Mouse (Mus musculus) frontal cortex, postnatal 14 days (tissue): ENCODE results near the gene Gm6793.

Source experiments
- DNase-seq, 2 experiments: peaks; one replicate each; pipeline ENCODE4 v3.0.0; 2022; ENCODE audit warnings: low spot score in 2 of 2

Gm6793 gene

GRCm38 (mm10) chr8:112014936-112015335, at the start of gene Gm6793:
Gm6793 (minus strand) TSS chr8:112015036.
- DNase-seq, result no peak

GRCm38 (mm10) chr8:112061372-112061771, 46.5 kb upstream of the Gm6793 start:
- no peak for DNase-seq

DNA sequence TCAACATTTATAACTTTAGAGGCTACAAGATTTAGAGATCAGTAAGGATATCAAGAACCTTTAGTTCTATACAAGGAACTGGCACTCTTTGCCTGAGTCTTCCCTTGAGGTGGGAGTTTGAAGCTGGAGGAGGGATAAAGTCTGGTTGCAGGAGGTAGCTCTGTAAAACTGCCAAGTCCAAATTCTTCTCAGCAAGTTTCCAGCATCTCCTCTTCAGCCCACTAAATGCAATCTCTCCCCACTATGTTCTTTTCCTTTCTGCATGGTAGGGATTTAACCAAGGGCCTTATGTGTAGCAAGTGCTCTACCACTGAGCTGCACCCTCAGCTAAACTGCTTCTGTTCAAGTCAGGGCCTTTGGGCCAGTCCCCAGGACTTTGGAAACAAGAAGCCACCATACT, 39.6 kb upstream of the Gm6793 start:
- no peak for DNase-seq

DNA sequence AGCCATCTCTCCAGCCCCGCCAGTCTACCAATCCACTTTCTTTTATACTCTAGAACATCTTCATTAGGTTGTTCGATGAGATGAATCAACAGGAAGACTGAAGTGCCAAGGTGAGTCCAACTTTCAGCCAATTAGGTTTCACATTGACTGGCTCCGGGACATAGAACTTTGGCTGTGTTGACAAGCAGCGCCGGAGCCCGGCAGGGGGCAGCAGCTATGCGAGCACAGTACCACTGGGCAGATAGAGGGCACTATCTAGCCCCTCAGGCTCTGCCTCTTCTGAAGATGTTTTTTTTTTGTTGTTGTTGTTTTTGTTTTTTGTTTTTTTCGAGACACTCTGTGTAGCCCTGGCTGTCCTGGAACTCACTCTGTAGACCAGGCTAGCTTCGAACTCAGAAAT, 36.7 kb upstream of the Gm6793 start:
- DNase-seq, result no peak

DNA sequence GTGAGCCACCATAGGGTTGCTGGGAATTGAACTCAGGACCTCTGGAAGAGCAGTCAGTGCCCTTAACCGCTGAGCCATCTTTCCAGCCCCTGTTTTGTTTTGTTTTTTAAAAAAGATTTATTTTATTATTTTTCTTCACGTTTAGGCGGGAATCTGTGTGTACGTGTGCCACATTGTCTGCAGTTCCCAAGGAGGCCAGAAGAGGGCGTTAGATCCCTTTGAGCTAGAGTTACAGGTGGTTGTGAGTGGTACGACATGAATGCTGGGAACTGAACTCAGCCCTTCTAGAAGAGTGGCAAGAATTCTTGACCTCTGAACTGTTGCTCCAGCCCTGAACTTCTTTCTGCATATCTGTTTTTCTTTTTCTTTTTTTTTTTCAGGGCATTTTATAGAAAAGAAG, 35.1 kb upstream of the Gm6793 start:
- no peak for DNase-seq

DNA sequence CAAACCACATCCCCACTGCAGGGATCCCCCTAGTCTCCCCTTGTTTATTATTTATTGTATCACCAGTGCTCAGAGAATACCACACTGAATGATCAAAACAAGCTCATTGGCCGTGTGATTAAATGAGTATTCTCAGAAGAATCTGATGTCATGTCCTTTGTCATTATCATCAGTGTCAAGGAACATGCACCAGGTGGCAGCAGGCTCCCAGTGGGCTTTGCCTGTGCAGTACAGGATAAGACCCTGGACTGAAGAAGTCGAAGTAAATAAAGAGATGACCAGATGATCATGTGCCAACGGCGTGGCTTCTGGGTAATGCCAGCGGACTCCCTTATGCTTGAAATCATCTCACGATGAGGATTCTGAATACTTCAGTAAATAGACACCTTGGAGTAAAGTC, 33.5 kb upstream of the Gm6793 start:
- DNase-seq, result no peak

DNA sequence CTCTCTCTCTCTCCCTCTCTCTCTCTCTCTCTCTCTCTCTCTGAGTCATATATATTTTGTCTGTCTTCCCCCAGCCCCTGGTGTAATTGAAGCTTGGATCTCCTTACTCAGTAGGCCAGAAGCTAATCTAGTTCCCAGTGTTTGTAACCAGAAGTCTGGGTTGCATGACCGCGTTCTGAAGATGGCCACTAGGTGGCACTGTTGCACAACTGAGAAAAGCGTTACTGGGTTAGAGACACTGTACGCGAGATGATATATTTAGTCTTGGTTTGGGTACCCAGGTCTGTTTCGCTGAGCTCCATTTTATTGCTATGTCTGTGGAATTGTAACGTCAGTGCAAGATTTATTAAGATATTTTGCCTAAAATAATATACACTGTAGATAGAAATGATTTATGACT, 31.1 kb upstream of the Gm6793 start:
- DNase-seq, result peak; percentile 70 to 87

GRCm38 (mm10) chr8:112045182-112045581, 30.3 kb upstream of the Gm6793 start:
- no peak for DNase-seq

- DNase-seq, result no peak
These were observed 22.7 kb upstream of the Gm6793 start for GRCm38 (mm10) chr8:112037521-112037920.

GRCm38 (mm10) chr8:112034603-112035002, 19.8 kb upstream of the Gm6793 start:
- no peak for DNase-seq

DNA sequence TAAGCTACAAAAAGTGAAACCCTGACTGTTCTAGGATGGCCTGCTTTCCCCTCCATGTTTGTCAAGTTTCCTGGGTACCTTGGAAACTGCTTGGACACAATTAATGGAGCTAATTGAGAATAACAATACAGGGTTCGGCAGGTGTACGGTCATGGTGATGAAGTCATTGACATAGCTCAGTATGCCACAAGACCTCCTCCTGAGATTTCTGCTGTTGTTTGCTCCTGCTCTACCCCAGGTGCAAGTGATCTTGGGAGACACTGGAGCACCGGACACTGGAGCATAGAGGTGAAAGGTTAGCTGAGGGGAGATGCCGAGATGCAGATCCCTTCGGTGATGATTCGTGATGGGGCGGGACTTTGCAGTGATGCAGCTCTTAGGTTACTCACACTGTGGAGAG, 18.2 kb upstream of the Gm6793 start:
- DNase-seq, result no peak

- no peak for DNase-seq
These were observed 15.8 kb upstream of the Gm6793 start for GRCm38 (mm10) chr8:112030663-112031062.

GRCm38 (mm10) chr8:112029455-112029854, 14.6 kb upstream of the Gm6793 start:
- DNase-seq, result no peak

GRCm38 (mm10) chr8:112011816-112012242, 3.0 kb downstream of the Gm6793 start:
- no peak for DNase-seq

GRCm38 (mm10) chr8:112010997-112011815, 3.6 kb downstream of the Gm6793 start, which contains the start of the genes Kars and Terf2ip:
Kars (minus strand) TSS chr8:112011323.
Terf2ip (plus strand) TSS chr8:112011398.
- peak; percentile 87 for DNase-seq

GRCm38 (mm10) chr8:112009558-112009957, 5.3 kb downstream of the Gm6793 start:
- DNase-seq, result no peak

- no peak for DNase-seq
These were observed 7.2 kb downstream of the Gm6793 start for GRCm38 (mm10) chr8:112007669-112008068.

DNA sequence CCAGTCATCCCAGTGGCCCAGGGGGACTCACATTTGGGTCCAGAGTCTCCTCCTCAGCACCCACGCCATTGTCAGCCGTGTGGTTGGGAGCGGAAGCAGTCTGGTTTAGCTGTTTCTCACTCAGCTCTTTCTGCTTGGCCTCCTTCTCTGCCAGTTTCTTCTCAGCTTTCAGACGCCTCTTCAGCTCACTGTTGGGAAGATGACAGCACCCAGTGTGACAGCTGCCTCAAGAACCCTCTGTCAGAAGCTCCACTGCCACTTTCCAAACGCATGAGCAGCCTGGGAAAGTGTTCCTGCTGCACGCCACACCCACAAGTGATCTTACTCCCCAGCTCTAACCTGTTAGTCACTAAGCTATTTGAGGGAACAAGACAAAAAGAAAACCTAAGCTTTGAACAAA, 9.2 kb downstream of the Gm6793 start:
- no peak for DNase-seq

DNA sequence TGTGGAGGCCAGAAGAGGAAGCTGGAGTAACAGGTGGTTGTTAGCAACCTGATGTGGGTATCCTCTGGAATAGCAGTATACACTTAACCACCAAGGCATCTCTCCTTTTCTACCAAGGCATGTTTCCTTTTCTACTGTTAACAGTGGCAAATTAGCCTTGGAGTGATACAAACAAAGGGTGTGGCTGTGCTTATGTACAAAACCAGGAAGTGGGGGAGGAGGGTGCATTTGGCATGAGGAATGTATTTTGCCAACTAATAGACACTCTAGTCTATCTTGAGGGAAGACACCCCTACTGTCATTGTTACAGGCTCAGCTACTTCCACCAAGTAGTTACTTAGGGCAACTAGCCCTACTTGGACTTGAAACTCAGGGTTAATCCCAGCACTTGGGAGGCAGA, 10.1 kb downstream of the Gm6793 start:
- no peak for DNase-seq

DNA sequence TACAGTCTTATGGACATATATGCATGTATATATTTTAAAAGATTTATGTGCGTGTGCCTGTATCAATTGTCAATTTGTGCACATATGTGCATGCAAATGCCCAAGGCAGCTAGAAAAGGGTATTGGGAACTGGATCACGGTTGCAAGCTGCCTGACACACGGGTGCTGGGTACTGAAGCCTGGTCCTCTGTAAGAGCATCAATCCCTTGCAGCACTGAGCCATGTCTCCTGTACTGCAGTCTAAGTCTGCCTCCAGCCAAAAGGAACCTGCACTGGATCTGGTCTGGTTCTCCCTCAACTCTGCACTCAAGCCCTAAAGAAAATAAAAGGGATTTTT, 22.2 kb downstream of the Gm6793 start:
- no peak for DNase-seq

DNA sequence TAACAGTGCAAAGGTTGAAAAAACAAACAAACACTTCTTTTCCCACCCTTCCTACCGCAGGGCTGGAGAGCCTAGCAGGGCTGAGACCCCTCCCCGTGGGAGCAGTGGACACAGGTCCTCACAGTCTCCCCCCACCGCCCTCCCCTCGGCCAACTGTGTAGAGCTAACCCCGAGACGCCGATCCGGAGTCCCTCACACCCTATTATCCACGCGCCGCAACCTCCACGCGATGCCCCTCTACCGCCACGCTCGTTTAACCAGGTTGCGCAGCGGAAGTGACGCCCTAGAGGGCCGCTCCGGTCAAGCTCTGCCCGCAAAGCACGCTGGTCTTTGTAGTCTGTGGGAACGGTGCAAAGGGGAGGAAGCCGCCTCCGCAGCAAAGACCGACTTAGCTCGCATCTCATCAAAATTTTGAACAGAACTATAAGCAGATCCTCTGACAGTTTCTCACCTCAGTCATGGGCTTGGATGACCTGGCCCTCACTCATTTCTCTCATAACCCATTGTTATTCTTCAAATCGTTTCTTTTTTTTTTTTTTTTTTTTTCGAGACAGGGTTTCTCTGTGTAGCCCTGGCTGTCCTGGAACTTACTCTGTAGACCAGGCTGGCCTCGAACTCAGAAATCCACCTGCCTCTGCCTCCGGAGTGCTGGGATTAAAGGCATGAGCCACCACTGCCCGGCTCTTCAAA, 22.7 kb downstream of the Gm6793 start, which contains the start of gene Adat1:
Gene Adat1, minus strand, starts transcription at position 290 of the 690 bp plus-strand sequence.
- peak; percentile 70 to 81 for DNase-seq

DNA sequence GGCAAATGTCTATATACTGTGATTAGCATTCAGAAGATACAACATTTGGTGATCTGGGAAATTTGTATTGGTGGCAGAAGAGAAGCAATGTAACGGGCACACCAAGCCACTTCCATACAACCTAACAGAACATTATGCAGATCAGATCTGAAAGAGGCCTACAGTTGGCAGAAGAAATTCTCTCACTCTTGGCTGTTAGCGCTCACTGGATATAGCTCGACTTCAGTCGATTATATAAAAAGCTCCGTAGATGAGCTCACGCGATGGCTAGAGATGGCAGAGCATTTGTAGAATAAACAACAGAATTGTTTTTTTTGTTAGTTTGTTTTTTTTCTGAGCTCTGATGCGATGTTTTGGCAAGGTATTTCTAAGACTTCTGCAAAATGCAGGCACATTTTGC, 23.6 kb downstream of the Gm6793 start:
- DNase-seq, result no peak

GRCm38 (mm10) chr8:111989911-111990310, 24.9 kb downstream of the Gm6793 start:
- peak in 1 of 2 experiments; percentile 65 for DNase-seq
